Mouse (Mus musculus) mouse trophoblast stem cell (cell line): ENCODE results near the gene Plcg1.

Experiments used
- in situ Hi-C, 2 experiments: fragments of 300-500 bp; cut with MseI, MboI; formaldehyde crosslinking; loops; 2 replicates in 1 of 2; 3 replicates in 1 of 2; pipeline ENCODE4 v1.15.1; 2025

The Plcg1 gene

GRCm38 (mm10) chr2:160770409-160770808, 39.3 kb downstream of the Plcg1 start:
- in situ Hi-C loops: no loop called here

GRCm38 (mm10) chr2:160770871-160771270, 39.8 kb downstream of the Plcg1 start:
- in situ Hi-C loops: no loop called here

GRCm38 (mm10) chr2:160771325-160772276, 40.5 kb downstream of the Plcg1 start:
- in situ Hi-C loops: no loop called here

GRCm38 (mm10) chr2:160778034-160778433, 46.9 kb downstream of the Plcg1 start:
- in situ Hi-C loops: no loop called here

GRCm38 (mm10) chr2:160780154-160780833, 49.2 kb downstream of the Plcg1 start:
- in situ Hi-C loops: no loop called here

GRCm38 (mm10) chr2:160780834-160781219, 49.7 kb downstream of the Plcg1 start:
- in situ Hi-C loops: no loop called here

GRCm38 (mm10) chr2:160786333-160786732, 55.2 kb downstream of the Plcg1 start:
- in situ Hi-C loops: no loop called here

GRCm38 (mm10) chr2:160789046-160789445, 57.9 kb downstream of the Plcg1 start:
- in situ Hi-C loops: no loop called here

GRCm38 (mm10) chr2:160789741-160790140, 58.6 kb downstream of the Plcg1 start:
- in situ Hi-C loops: no loop called here

GRCm38 (mm10) chr2:160793117-160793516, 62.0 kb downstream of the Plcg1 start:
- in situ Hi-C loops: no loop called here

GRCm38 (mm10) chr2:160796973-160797372, 65.9 kb downstream of the Plcg1 start:
- in situ Hi-C loops: no loop called here

GRCm38 (mm10) chr2:160798206-160798605, 67.1 kb downstream of the Plcg1 start:
- in situ Hi-C loops: no loop called here

GRCm38 (mm10) chr2:160800967-160801366, 69.9 kb downstream of the Plcg1 start:
- in situ Hi-C loops: no loop called here

- in situ Hi-C loops: no loop called here
Observed at GRCm38 (mm10) chr2:160802326-160802725, 71.2 kb downstream of the Plcg1 start.

- in situ Hi-C loops: no loop called here
Observed at GRCm38 (mm10) chr2:160804794-160805527, 73.9 kb downstream of the Plcg1 start.

- in situ Hi-C loops: no loop called here
Observed at GRCm38 (mm10) chr2:160806091-160806521, 75.0 kb downstream of the Plcg1 start.

- in situ Hi-C loops: no loop called here
Observed at GRCm38 (mm10) chr2:160810376-160810775, 79.3 kb downstream of the Plcg1 start.

- in situ Hi-C loops: no loop called here
Observed at GRCm38 (mm10) chr2:160810802-160811201, 79.7 kb downstream of the Plcg1 start.
